Mouse (Mus musculus) spleen, postnatal 4 days (tissue): Measurements from ENCODE around the gene Foxn1.
A peak's percentile ranks its signal among the peaks of the same experiment; 100 is the strongest.

Experiments used
- DNase-seq, 2 experiments: peaks; one replicate each; pipeline ENCODE4 v3.0.0; 2022; ENCODE audit warnings: low spot score in 2 of 2

The Foxn1 gene

GRCm38 (mm10) chr11:78327634-78328511, 58.5 kb downstream of the Foxn1 start, which contains the start of gene Pigs:
TSS of gene Pigs (plus strand) at chr11:78328415.
- DNase-seq, result peak; percentile 98 to 99

DNA sequence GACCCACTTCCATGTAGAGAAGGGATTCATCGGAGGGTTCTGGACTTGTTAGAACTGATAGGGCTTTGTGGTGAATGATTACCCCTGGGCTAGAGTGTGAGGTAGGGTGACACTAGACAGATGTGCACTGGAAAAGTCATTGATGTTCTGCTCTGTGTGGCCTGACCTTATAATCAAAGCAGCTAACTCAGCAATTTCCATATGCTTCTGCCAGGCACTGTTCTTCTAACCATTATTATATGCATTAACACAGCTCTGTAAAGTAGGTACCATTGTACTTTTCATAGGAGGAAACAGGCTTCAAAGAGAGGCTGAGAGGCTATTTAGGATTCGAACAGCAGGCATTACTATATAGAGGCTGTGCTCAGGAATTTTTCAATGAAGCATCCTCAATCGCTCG, 59.1 kb downstream of the Foxn1 start:
- DNase-seq, result no peak

DNA sequence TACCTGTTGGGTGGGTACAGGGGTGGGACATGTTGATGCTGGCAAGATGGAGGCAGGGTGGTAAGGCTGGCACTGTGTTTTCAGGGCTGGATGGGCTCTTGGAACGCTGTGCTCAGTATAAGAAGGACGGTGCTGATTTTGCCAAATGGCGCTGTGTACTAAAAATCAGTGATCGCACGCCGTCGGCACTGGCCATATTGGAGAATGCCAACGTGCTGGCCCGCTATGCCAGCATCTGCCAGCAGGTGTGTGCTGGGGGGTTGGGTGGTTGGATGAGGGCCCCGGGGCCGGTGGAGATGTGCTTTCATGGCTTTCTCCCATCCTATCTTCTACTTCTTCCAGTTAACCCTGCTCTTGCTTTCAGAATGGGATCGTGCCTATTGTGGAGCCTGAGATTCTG, 61.4 kb downstream of the Foxn1 start:
- DNase-seq, result peak in 1 of 2 experiments; percentile 58

DNA sequence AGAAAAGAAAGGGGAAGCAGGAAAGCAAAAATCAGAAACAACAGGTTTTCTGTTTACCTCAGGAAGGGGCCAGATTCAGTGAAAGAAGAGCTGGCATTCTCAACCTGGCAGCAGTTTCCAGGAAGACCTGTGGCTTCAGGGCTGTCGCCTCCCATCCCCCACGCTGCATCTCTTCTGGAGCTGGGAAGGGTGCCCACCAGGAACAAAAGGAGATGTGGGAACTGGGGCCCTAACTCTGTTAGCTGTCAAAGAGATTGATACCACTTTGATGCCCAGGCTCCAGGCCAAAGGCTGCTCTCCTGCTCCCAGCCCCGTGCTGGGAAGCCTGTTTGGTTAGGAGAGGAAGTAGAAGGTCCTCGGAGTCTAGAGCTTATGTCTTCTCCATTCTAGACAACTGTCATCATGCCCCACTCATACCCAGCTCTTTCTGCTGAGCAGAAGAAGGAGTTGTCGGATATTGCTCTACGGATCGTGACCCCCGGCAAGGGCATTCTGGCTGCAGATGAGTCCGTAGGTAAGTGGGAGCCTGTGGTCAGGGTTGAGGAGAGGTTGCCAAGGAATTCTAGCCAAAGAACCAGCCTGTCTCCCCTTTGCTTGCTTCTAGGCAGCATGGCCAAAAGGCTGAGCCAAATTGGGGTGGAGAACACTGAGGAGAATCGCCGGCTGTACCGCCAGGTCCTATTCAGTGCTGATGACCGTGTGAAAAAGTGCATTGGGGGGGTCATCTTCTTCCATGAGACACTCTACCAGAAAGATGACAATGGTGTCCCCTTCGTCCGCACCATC, 62.2 kb downstream of the Foxn1 start:
- DNase-seq, result peak in 1 of 2 experiments; percentile 59

GRCm38 (mm10) chr11:78322860-78323259, 63.5 kb downstream of the Foxn1 start, which contains the start of gene Aldoc:
TSS of gene Aldoc (plus strand) at chr11:78322968.
- peak; percentile 82 to 85 for DNase-seq

DNA sequence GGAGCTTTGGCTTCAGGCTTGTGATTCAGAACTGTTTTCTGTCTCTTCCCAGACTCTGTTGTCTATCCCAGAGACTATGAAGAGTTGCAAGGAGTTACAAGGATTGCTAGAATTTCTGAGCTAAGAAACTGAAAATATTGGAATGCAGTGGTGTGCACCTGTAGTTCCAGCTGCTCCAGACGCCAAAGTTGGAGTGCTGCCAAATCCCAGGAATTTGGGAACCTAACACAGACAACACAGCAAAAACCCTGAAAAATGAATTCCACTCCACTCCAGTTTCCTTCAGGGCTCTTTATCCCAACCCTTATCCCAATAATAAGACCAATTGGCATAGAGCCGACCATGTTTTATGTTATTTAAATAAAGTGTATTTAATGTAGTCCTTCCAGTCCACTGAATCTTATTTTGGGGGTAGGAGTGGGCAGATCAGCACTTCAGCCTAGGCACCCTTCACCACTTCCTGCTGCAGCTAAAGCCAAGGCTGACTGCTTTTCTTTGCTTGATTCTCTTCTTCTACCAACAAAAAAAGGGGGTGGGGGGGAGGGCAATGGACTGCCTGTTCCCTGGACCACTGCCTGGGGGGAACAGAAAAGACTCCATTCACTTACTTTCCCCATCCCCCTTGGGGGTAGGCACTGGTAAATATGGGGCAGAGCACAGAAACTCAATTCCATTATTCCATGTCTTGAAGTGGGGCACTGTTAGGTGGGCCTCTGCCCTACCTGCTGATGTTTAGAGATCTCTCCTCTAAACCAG, 64.1 kb downstream of the Foxn1 start:
- DNase-seq, result no peak

DNA sequence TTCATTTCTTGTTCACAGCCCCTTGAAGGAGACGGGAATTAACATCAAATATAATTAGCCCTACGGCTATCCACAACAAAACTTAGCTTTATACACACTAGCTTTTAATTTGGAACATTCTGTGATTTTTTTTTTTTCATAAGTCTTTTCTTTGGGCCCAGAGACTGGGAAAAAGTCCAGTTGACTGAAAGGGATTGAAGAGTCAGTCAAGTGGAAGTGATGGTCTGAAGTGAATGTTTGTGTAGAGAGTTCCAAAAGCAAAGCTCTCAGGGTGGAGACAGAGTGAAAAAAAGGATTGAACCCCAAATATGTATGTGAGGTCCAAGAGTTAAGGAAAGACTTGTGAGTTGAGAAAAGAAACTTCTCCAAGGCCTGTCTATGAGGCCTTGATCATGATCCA, 67.9 kb downstream of the Foxn1 start:
- DNase-seq, result no peak

- no peak for DNase-seq
Measured at GRCm38 (mm10) chr11:78313662-78314061, 72.7 kb downstream of the Foxn1 start.

GRCm38 (mm10) chr11:78310861-78311511, 75.4 kb downstream of the Foxn1 start:
- no peak for DNase-seq
